Mouse (Mus musculus): Measurements from ENCODE around the gene Pde10a. TPM values are rescaled to one million over a fixed set of nuclear protein-coding genes. Genes with fewer than 3 reads are reported as not detected.

Pde10a gene
- polyA plus RNA-seq, 1 experiment = 2.0 TPM

DNA sequence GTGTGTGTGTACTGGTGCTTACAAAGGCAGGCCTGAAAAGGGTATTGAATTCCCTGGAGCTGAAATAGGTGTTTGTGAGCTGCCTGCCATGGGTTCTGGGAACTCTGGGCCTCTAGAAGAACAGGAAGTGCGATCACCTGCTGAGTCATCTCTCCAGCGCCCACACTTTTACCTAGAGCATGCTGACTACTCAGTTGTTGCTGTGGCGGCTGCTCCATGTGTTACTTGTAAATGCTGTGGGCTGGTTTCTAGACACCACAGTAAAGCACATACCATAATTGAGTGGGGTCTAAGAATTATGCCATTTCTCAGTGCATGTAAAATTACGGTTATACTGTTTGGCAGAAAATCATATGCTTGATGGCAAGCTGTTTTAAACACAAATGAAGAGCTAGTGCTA, 477.3 kb downstream of the Pde10a start:
- no peaks in the 10 kb centered on the region for H3K36me3 ChIP-seq (ENCODE audit: control insufficient read depth, insufficient read depth, low read length)

GRCm38 (mm10) chr17:9004516-9004915, 479.3 kb downstream of the Pde10a start:
- H3K4me1 ChIP-seq (ENCODE audit: control insufficient read depth, insufficient read depth, low read length) = no peaks in the 10 kb centered on the region
- no peaks in the 10 kb centered on the region for H3K27me3 ChIP-seq (replicated peaks; ENCODE audit: control insufficient read depth, insufficient read depth, low read length)
- WGBS = 90% methylated on average over 4 of the region's 4 CpGs
- no peak for DNase-seq
- H3K27ac ChIP-seq (ENCODE audit: insufficient read depth, low read depth, low read length) = no peak overlapping the region
- H3K4me3 ChIP-seq (ENCODE audit: insufficient read depth, low read depth, low read length) = no peak overlapping the region
- no peaks in the 10 kb centered on the region for H3K36me3 ChIP-seq (ENCODE audit: control insufficient read depth, insufficient read depth, low read length)
- TF ChIP-seq CTCF (conservative IDR thresholded peaks at IDR 0.05; ENCODE audit: insufficient read depth, insufficient read length, low read depth, low read length) (no peak), POLR2A (IDR thresholded peaks at IDR 0.05; ENCODE audit: low read depth, low read length) (no peak)

More for the DNA sequence above, 477.3 kb downstream of the Pde10a start:
- no peak overlapping the region for H3K27ac ChIP-seq (ENCODE audit: insufficient read depth, low read depth, low read length)
- H3K4me3 ChIP-seq (ENCODE audit: insufficient read depth, low read depth, low read length) = no peak overlapping the region
- 76% methylated on average over 4 of the region's 4 CpGs for WGBS
- no peaks in the 10 kb centered on the region for H3K4me1 ChIP-seq (ENCODE audit: control insufficient read depth, insufficient read depth, low read length)
- no peaks in the 10 kb centered on the region for H3K27me3 ChIP-seq (replicated peaks; ENCODE audit: control insufficient read depth, insufficient read depth, low read length)
- TF ChIP-seq CTCF (conservative IDR thresholded peaks at IDR 0.05; ENCODE audit: insufficient read depth, insufficient read length, low read depth, low read length) = no peak
- no peak for TF ChIP-seq POLR2A (IDR thresholded peaks at IDR 0.05; ENCODE audit: low read depth, low read length)
- DNase-seq = no peak

DNA sequence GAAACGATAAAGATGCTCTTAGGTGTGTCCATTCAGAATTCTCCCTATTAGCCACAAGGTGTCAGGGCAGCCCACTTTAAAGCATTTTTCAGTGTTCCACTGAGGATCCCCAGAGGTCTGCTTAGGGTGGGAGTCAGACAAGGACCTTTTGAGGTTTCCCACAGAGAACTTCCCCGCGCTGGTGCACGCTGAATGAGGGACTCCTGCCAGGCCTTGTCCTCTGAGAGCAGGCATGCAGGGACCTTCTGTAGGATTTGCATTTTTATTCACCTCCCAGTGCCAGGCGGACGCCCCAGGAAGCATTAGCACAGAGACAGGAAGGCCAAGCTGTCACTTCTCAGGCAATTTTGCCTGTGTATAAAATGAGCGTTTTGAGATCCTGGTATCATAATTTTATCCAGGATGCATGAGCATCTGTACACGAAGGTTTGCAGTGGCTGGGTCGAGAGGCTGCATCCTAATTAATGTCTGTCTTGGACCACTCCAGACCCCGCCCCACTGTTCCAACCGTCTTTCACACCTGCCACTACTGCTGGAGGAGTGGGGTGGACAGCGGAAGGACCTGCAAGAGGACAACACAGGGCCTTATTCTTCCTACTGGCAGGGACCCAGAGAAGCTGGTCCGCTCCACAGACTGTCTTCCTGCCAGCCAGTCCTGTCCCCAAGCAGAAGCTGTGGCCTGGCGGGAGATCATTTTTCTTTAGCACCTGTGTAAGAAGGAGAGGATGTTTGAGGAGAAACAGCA, 498.2 kb downstream of the Pde10a start:
- no peaks in the 10 kb centered on the region for H3K27me3 ChIP-seq (replicated peaks; ENCODE audit: control insufficient read depth, insufficient read depth, low read length)
- no peaks in the 10 kb centered on the region for H3K36me3 ChIP-seq (ENCODE audit: control insufficient read depth, insufficient read depth, low read length)
- TF ChIP-seq POLR2A (IDR thresholded peaks at IDR 0.05; ENCODE audit: low read depth, low read length) (no peak), CTCF (conservative IDR thresholded peaks at IDR 0.05; ENCODE audit: insufficient read depth, insufficient read length, low read depth, low read length) (no peak)
- H3K27ac ChIP-seq (ENCODE audit: insufficient read depth, low read depth, low read length) = no peak overlapping the region
- WGBS = 40% methylated on average over 14 of the region's 14 CpGs
- no peak for DNase-seq
- no peak overlapping the region for H3K4me3 ChIP-seq (ENCODE audit: insufficient read depth, low read depth, low read length)
- no peaks in the 10 kb centered on the region for H3K4me1 ChIP-seq (ENCODE audit: control insufficient read depth, insufficient read depth, low read length)

DNA sequence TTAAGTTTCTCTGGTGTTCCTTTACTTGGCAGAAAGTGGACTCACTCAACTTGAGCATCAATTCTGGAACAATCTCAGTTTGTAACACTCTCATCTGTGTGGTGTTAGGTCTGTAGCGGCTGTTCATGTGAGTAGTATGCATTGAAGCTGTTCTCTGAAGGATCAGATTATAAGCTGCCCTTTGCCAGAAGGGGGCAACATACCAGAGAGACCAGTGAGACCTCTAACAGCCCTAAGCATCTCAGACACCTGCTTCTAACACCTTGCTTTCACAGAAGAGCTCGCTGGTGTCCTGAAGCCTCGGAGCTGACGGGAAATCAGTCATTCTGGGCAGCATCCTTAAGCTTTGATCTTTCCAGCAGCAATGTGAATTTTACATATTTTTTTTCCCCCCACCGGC, 505.0 kb downstream of the Pde10a start:
- H3K4me3 ChIP-seq (ENCODE audit: insufficient read depth, low read depth, low read length) = no peak overlapping the region
- no peak overlapping the region for H3K27ac ChIP-seq (ENCODE audit: insufficient read depth, low read depth, low read length)
- H3K4me1 ChIP-seq (ENCODE audit: control insufficient read depth, insufficient read depth, low read length) = no peaks in the 10 kb centered on the region
- H3K36me3 ChIP-seq (ENCODE audit: control insufficient read depth, insufficient read depth, low read length) = no peaks in the 10 kb centered on the region
- no peaks in the 10 kb centered on the region; the same call in 1 of the 2 replicates for H3K27me3 ChIP-seq (replicated peaks; ENCODE audit: control insufficient read depth, insufficient read depth, low read length)
- 70% methylated on average over 5 of the region's 5 CpGs for WGBS
- no peak for DNase-seq
- TF ChIP-seq CTCF (conservative IDR thresholded peaks at IDR 0.05; ENCODE audit: insufficient read depth, insufficient read length, low read depth, low read length) = no peak
- no peak for TF ChIP-seq POLR2A (IDR thresholded peaks at IDR 0.05; ENCODE audit: low read depth, low read length)

DNA sequence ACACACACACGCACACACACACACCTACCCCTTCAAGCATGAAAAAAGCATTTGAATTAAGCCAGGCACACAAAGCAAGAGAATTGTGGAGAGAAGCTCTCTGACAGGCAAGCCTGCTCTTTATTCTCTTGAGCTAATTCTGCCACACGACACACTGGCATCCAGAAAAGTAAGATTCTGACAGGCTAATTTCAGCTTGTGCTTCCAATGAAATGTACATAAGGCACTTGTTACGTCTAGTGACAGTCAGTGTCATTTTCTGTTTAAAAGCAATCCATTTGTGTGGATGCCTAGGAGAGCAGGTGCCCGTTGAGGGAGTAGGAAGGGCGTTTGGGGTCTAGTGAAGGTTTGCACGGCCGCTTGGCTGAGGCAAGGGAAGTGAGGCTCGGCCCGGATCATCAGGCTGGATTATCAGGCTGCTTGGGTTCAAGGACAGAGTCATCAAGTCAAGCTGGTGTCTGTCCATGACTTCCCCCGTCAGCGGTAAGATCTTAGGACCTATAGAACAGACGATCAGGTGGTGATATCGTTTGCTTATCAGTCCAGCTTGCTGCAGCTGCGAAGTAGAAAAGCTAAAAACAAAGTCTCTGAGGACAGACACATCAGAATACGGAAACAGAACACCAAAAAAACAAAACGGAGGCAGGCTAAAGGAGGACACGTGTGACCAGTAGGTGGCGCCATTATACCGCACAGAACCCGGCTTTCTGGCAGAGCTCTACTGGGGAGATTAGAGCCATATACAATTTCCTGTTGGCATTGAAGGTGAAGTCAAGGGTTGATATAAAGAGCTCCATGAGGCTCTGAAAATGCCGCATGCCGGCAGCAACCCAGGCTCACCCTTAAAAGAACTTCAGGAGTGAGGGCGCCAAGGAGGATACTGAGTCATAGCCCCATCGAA, 506.3 kb downstream of the Pde10a start:
- Histone ChIP-seq H3K27ac (ENCODE audit: insufficient read depth, low read depth, low read length) (no peak overlapping the region), H3K4me1 (ENCODE audit: control insufficient read depth, insufficient read depth, low read length) (no peaks in the 10 kb centered on the region), H3K27me3 (replicated peaks; ENCODE audit: control insufficient read depth, insufficient read depth, low read length) (no peaks in the 10 kb centered on the region; the same call in 1 of the 2 replicates), H3K36me3 (ENCODE audit: control insufficient read depth, insufficient read depth, low read length) (no peaks in the 10 kb centered on the region), H3K4me3 (ENCODE audit: insufficient read depth, low read depth, low read length) (no peak overlapping the region)
- TF ChIP-seq POLR2A (IDR thresholded peaks at IDR 0.05; ENCODE audit: low read depth, low read length) (no peak), CTCF (conservative IDR thresholded peaks at IDR 0.05; ENCODE audit: insufficient read depth, insufficient read length, low read depth, low read length) (peak; percentile 88)
- DNase-seq = peak; percentile 62
- 13% methylated on average over 24 of the region's 24 CpGs for WGBS

DNA sequence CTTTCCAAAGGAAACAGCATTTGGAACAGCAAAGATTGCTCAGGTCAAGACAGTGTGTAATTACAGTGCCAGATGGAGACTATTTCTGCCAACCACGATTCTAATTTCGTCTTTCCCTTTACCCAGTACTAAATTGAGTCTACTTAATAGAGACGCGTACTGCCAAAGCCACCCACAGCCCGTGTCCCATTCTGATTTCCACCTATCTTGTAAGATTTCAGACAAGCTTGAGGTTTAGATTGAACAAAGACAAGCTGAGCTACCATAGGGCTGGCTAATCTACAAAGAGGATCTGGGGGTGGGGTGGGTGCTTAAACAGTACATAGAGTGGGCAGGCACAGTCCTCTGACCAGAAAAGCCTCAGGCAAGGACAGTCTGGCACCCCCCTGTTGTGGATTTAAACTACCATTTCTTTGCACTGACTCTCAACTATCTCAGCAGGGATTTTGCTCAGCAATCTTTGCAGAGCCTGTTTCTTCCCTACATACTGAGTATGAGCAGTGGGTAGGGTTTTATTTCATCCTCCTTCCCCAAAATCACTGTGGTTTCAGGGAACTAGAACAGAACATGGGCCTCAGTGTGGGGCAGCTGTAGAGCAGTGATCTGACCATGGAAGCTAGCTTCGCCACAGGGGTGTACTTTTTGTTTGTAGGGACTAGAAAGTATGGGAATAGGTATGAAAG, 507.3 kb downstream of the Pde10a start:
- whole genome bisulfite sequencing = 77% methylated on average over 6 of the region's 6 CpGs
- Histone ChIP-seq H3K27ac (ENCODE audit: insufficient read depth, low read depth, low read length) (no peak overlapping the region), H3K36me3 (ENCODE audit: control insufficient read depth, insufficient read depth, low read length) (no peaks in the 10 kb centered on the region), H3K27me3 (replicated peaks; ENCODE audit: control insufficient read depth, insufficient read depth, low read length) (no peaks in the 10 kb centered on the region; the same call in 1 of the 2 replicates), H3K4me3 (ENCODE audit: insufficient read depth, low read depth, low read length) (no peak overlapping the region), H3K4me1 (ENCODE audit: control insufficient read depth, insufficient read depth, low read length) (no peaks in the 10 kb centered on the region)
- no peak for DNase-seq
- TF ChIP-seq CTCF (conservative IDR thresholded peaks at IDR 0.05; ENCODE audit: insufficient read depth, insufficient read length, low read depth, low read length) (no peak), POLR2A (IDR thresholded peaks at IDR 0.05; ENCODE audit: low read depth, low read length) (no peak)
